Mouse (Mus musculus): ENCODE measurements around the gene Tmem53.

The Tmem53 gene

GRCm38 (mm10) chr4:117251801-117252316, at the start of gene Tmem53, which contains the start of gene Armh1:
Gene Tmem53, plus strand, starts transcription at chr4:117251951.
Gene Armh1, minus strand, starts transcription at chr4:117252125.
- peak; percentile 96 for ATAC-seq (ENCODE audit: low TSS enrichment)

- ATAC-seq (ENCODE audit: low TSS enrichment): peak; percentile 34; the same call in 1 of the 2 replicates
Measured at GRCm38 (mm10) chr4:117202046-117202991, 49.4 kb upstream of the Tmem53 start.

- ATAC-seq (ENCODE audit: low TSS enrichment): no peak
Measured at GRCm38 (mm10) chr4:117202992-117203354, 48.8 kb upstream of the Tmem53 start.

GRCm38 (mm10) chr4:117209592-117209991, 42.2 kb upstream of the Tmem53 start:
- ATAC-seq (ENCODE audit: low TSS enrichment): no peak

- no peak for ATAC-seq (ENCODE audit: low TSS enrichment)
Measured at GRCm38 (mm10) chr4:117210147-117211074, 41.3 kb upstream of the Tmem53 start.

GRCm38 (mm10) chr4:117214250-117214649, 37.5 kb upstream of the Tmem53 start:
- ATAC-seq (ENCODE audit: low TSS enrichment): no peak

- ATAC-seq (ENCODE audit: low TSS enrichment): peak; percentile 78
Measured at GRCm38 (mm10) chr4:117217029-117217428, 34.7 kb upstream of the Tmem53 start.

GRCm38 (mm10) chr4:117218517-117219219, 33.1 kb upstream of the Tmem53 start:
- peak; percentile 58; the same call in 1 of the 2 replicates for ATAC-seq (ENCODE audit: low TSS enrichment)

- ATAC-seq (ENCODE audit: low TSS enrichment): no peak
Measured at GRCm38 (mm10) chr4:117220741-117221515, 30.8 kb upstream of the Tmem53 start.

GRCm38 (mm10) chr4:117221836-117222235, 29.9 kb upstream of the Tmem53 start:
- ATAC-seq (ENCODE audit: low TSS enrichment): no peak

GRCm38 (mm10) chr4:117223001-117223400, 28.8 kb upstream of the Tmem53 start:
- no peak for ATAC-seq (ENCODE audit: low TSS enrichment)

- peak; percentile 64; the same call in 1 of the 2 replicates for ATAC-seq (ENCODE audit: low TSS enrichment)
Measured at GRCm38 (mm10) chr4:117224122-117224521, 27.6 kb upstream of the Tmem53 start.

- no peak for ATAC-seq (ENCODE audit: low TSS enrichment)
Measured at GRCm38 (mm10) chr4:117225250-117225649, 26.5 kb upstream of the Tmem53 start.

- no peak for ATAC-seq (ENCODE audit: low TSS enrichment)
Measured at GRCm38 (mm10) chr4:117229590-117229989, 22.2 kb upstream of the Tmem53 start.

- no peak for ATAC-seq (ENCODE audit: low TSS enrichment)
Measured at GRCm38 (mm10) chr4:117230331-117230730, 21.4 kb upstream of the Tmem53 start.

- no peak for ATAC-seq (ENCODE audit: low TSS enrichment)
Measured at GRCm38 (mm10) chr4:117231208-117231607, 20.5 kb upstream of the Tmem53 start.

- ATAC-seq (ENCODE audit: low TSS enrichment): no peak
Measured at GRCm38 (mm10) chr4:117234166-117234741, 17.5 kb upstream of the Tmem53 start.

- ATAC-seq (ENCODE audit: low TSS enrichment): no peak
Measured at GRCm38 (mm10) chr4:117235822-117236221, 15.9 kb upstream of the Tmem53 start.

GRCm38 (mm10) chr4:117239153-117239552, 12.6 kb upstream of the Tmem53 start:
- no peak for ATAC-seq (ENCODE audit: low TSS enrichment)

- ATAC-seq (ENCODE audit: low TSS enrichment): no peak
Measured at GRCm38 (mm10) chr4:117240867-117241266, 10.9 kb upstream of the Tmem53 start.
